Mouse (Mus musculus) liver, postnatal 0 days (tissue): ENCODE measurements around the gene Tctex1d4.

Experiments used
- CTCF ChIP-seq: sonication (generic); IDR thresholded peaks from 2 replicates; pipeline ENCODE4 v1.5.1; 2016; ENCODE audit warnings: antibody characterized with exemption, low read depth
- EP300 ChIP-seq: IDR thresholded peaks from 2 replicates; pipeline ENCODE4 v1.6.1; 2016; ENCODE audit warnings: antibody characterized with exemption, low read depth, mild to moderate bottlenecking

- TF ChIP-seq CTCF = no peak
- TF ChIP-seq EP300 = no peak
Observed at GRCm38 (mm10) chr4:117109330-117109729, 17.3 kb upstream of the Tctex1d4 start.
